Mouse (Mus musculus): ENCODE results near the gene Kcnd2.

The Kcnd2 gene

GRCm38 (mm10) chr6:21391776-21392175 lies 176.5 kb downstream of the Kcnd2 start:
- in situ Hi-C loops (cut with MboI; ENCODE audit: low pct_unique_long_range_greater_than_20kb in 1 of 2, low sequenced_read_pairs in 2 of 2, unreplicated experiment in 1 of 2) = no loop called here

DNA sequence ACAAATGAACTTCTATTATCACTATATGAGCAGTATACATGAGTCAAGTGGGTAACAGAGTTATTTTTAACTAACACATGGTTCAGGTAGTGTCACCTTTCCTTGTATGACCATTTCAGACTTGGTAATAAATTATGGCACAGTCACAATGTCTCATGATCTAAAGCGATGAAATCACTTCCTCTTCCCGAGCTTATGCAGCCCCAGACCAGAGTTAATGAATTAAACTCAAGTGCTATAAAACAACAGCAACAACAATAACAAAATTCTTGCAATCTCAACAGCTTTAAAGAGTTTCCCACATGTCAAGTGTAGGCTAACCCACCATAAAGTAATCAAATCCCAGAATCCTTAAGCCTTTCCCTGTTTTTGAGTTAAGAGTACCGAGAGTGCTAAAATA lies 198.4 kb downstream of the Kcnd2 start:
- in situ Hi-C loops (cut with MboI; ENCODE audit: low pct_unique_long_range_greater_than_20kb in 1 of 2, low sequenced_read_pairs in 2 of 2, unreplicated experiment in 1 of 2) = no loop called here

GRCm38 (mm10) chr6:21418246-21418645 lies 202.9 kb downstream of the Kcnd2 start:
- in situ Hi-C loops (cut with MboI; ENCODE audit: low pct_unique_long_range_greater_than_20kb in 1 of 2, low sequenced_read_pairs in 2 of 2, unreplicated experiment in 1 of 2) = no loop called here

DNA sequence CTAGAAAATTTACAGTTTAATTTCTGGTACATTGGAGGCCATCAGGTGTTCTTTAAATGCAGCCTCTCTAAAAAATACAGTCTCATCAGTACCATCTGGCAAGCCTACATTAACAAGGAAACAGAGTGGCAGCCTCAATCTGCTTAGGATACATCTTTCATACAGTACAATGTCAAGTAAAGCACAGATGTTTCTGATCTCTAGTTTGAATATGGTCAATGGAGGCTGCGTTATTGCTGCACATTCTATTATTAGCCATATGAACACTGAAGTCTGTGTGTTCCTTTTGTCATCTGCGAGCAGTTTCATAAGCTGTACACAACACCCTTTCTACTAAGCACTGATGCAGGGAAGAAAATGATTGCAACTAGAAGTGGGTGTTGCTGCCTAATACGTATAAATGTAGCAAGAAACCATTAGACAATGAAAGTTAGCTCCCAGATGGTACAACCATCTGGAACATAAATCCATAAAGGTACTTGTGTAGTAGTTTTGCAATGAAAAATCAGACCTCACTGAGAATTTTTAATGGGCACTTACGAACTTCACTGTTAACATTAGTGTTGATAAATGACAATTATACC lies 209.0 kb downstream of the Kcnd2 start:
- in situ Hi-C loops (cut with MboI; ENCODE audit: low pct_unique_long_range_greater_than_20kb in 1 of 2, low sequenced_read_pairs in 2 of 2, unreplicated experiment in 1 of 2) = no loop called here

DNA sequence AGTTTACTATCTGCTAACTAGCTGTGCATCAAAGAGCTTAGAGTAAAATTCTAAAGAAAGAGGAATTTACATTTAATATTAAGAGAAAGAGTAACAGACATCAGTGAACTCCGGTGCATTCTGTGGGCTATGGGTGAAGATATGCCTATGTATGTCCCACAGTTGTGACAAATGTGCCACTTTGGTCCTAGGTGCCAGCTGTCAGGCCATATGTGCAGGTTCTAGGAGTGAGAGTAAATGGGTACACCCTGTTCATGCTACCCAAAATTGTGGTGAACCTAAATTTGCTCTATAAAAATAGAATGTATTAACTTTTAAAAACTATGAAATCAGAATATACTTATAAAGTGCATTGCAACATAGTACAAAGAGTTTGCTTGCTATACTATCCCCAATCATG lies 215.8 kb downstream of the Kcnd2 start:
- in situ Hi-C loops (cut with MboI; ENCODE audit: low pct_unique_long_range_greater_than_20kb in 1 of 2, low sequenced_read_pairs in 2 of 2, unreplicated experiment in 1 of 2) = no loop called here

GRCm38 (mm10) chr6:21464719-21465118 lies 249.4 kb downstream of the Kcnd2 start:
- in situ Hi-C loops (cut with MboI; ENCODE audit: low pct_unique_long_range_greater_than_20kb in 1 of 2, low sequenced_read_pairs in 2 of 2, unreplicated experiment in 1 of 2) = no loop called here

GRCm38 (mm10) chr6:21471891-21472544 lies 256.7 kb downstream of the Kcnd2 start:
- in situ Hi-C loops (cut with MboI; ENCODE audit: low pct_unique_long_range_greater_than_20kb in 1 of 2, low sequenced_read_pairs in 2 of 2, unreplicated experiment in 1 of 2) = no loop called here

DNA sequence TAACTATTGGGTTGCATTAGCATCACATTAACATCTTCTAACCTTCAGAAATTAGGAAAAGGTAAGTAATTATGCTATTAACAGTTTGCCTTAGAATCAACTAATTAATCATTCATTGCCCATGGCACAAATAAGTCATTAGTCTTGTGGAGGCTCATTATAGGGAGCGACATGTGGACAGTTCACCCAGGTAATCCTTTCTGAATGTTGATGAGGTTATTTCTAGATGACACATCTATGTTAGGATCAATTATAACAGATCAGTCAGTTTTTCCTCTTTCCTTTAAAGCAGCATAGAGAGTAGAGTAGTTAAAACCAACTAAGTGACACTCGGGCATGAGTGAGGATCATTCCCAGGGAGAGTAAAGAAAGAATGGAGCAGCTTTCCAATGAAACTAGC lies 267.4 kb downstream of the Kcnd2 start:
- in situ Hi-C loops (cut with MboI; ENCODE audit: low pct_unique_long_range_greater_than_20kb in 1 of 2, low sequenced_read_pairs in 2 of 2, unreplicated experiment in 1 of 2) = no loop called here

GRCm38 (mm10) chr6:21488536-21488935 lies 273.2 kb downstream of the Kcnd2 start:
- in situ Hi-C loops (cut with MboI; ENCODE audit: low pct_unique_long_range_greater_than_20kb in 1 of 2, low sequenced_read_pairs in 2 of 2, unreplicated experiment in 1 of 2) = no loop called here

DNA sequence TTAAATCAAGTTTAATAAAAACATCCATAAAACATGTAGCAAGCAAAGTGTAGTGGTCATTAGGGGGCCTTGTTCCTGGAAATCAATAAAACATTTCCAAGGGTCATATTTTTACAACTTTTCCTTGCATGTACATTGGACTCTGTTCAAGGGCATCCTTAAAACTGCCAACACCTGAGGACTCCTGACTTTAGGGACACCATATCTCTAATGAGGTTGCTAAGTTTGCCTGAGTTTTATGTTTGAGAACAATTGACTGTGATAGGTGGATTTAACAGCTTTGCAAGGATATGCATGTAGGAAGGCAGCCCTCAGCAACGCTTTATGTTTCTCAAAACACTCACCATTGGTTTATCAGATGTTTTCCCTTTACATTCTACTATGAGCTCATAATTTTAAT lies 287.6 kb downstream of the Kcnd2 start:
- in situ Hi-C loops (cut with MboI; ENCODE audit: low pct_unique_long_range_greater_than_20kb in 1 of 2, low sequenced_read_pairs in 2 of 2, unreplicated experiment in 1 of 2) = no loop called here

- in situ Hi-C loops (cut with MboI; ENCODE audit: low pct_unique_long_range_greater_than_20kb in 1 of 2, low sequenced_read_pairs in 2 of 2, unreplicated experiment in 1 of 2) = no loop called here
Observed at GRCm38 (mm10) chr6:21510621-21511239, 295.4 kb downstream of the Kcnd2 start.

GRCm38 (mm10) chr6:21520351-21520750 lies 305.0 kb downstream of the Kcnd2 start:
- in situ Hi-C loops (cut with MboI; ENCODE audit: low pct_unique_long_range_greater_than_20kb in 1 of 2, low sequenced_read_pairs in 2 of 2, unreplicated experiment in 1 of 2) = no loop called here

GRCm38 (mm10) chr6:21527489-21528074 lies 312.3 kb downstream of the Kcnd2 start:
- in situ Hi-C loops (cut with MboI; ENCODE audit: low pct_unique_long_range_greater_than_20kb in 1 of 2, low sequenced_read_pairs in 2 of 2, unreplicated experiment in 1 of 2) = no loop called here

GRCm38 (mm10) chr6:21534009-21534408 lies 318.7 kb downstream of the Kcnd2 start:
- in situ Hi-C loops (cut with MboI; ENCODE audit: low pct_unique_long_range_greater_than_20kb in 1 of 2, low sequenced_read_pairs in 2 of 2, unreplicated experiment in 1 of 2) = no loop called here

- in situ Hi-C loops (cut with MboI; ENCODE audit: low pct_unique_long_range_greater_than_20kb in 1 of 2, low sequenced_read_pairs in 2 of 2, unreplicated experiment in 1 of 2) = no loop called here
Observed at GRCm38 (mm10) chr6:21534820-21535219, 319.5 kb downstream of the Kcnd2 start.

- in situ Hi-C loops (cut with MboI; ENCODE audit: low pct_unique_long_range_greater_than_20kb in 1 of 2, low sequenced_read_pairs in 2 of 2, unreplicated experiment in 1 of 2) = no loop called here
Observed at GRCm38 (mm10) chr6:21551501-21551900, 336.2 kb downstream of the Kcnd2 start.

DNA sequence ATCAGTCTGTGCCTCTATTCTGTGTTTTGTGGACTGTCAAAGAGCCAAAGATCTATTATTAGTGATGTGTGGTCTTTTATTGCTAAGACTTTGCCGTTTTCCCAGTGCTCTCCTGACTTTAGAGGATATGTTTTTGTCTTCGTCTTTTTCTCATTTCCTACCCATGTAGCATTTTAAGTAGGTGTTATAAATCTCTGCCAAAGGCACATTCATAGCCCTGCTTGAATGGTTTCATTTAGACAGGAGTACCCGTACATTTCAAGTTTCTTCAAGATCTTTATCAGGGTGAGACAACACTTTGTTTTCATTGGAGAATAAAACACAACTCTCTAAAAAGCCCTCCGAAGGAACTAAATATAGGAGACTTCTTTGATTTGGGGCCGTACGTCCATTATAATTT lies 355.7 kb downstream of the Kcnd2 start:
- in situ Hi-C loops (cut with MboI; ENCODE audit: low pct_unique_long_range_greater_than_20kb in 1 of 2, low sequenced_read_pairs in 2 of 2, unreplicated experiment in 1 of 2) = no loop called here

GRCm38 (mm10) chr6:21590156-21590555 lies 374.9 kb downstream of the Kcnd2 start:
- in situ Hi-C loops (cut with MboI; ENCODE audit: low pct_unique_long_range_greater_than_20kb in 1 of 2, low sequenced_read_pairs in 2 of 2, unreplicated experiment in 1 of 2) = no loop called here

GRCm38 (mm10) chr6:21597424-21597823 lies 382.1 kb downstream of the Kcnd2 start:
- in situ Hi-C loops (cut with MboI; ENCODE audit: low pct_unique_long_range_greater_than_20kb in 1 of 2, low sequenced_read_pairs in 2 of 2, unreplicated experiment in 1 of 2) = no loop called here
